Mouse (Mus musculus): ENCODE data around the gene Kcnd3.

Kcnd3 gene

GRCm38 (mm10) chr3:105717856-105718555 is 265.9 kb downstream of the Kcnd3 start:
- in situ Hi-C loops (cut with MboI, MseI) = no loop called here

- in situ Hi-C loops (cut with MboI, MseI) = no loop called here
These were observed 266.6 kb downstream of the Kcnd3 start for GRCm38 (mm10) chr3:105718746-105719145.

GRCm38 (mm10) chr3:105719979-105720378 is 267.8 kb downstream of the Kcnd3 start:
- in situ Hi-C loops (cut with MboI, MseI) = no loop called here

- in situ Hi-C loops (cut with MboI, MseI) = no loop called here
These were observed 268.4 kb downstream of the Kcnd3 start for GRCm38 (mm10) chr3:105720514-105720913.

- in situ Hi-C loops (cut with MboI, MseI) = no loop called here
These were observed 269.6 kb downstream of the Kcnd3 start for GRCm38 (mm10) chr3:105721681-105722201.

- in situ Hi-C loops (cut with MboI, MseI) = no loop called here
These were observed 270.4 kb downstream of the Kcnd3 start for GRCm38 (mm10) chr3:105722510-105722909.

Measured in regulatory T cell (primary cell).